Mouse (Mus musculus) megakaryocyte, embryonic 14.5 days (primary cell): ENCODE measurements around the gene Rnf34.

ENCODE experiments used
- FLI1 ChIP-seq: IDR thresholded peaks from 2 replicates; pipeline ENCODE4 v1.6.1; 2012; ENCODE audit warnings: low read length, inconsistent platforms, mixed read lengths
- GATA1 ChIP-seq: IDR thresholded peaks from 3 replicates; pipeline ENCODE4 v1.6.1; 2012; ENCODE audit warnings: mixed read lengths, low read length, inconsistent platforms, borderline replicate concordance

DNA sequence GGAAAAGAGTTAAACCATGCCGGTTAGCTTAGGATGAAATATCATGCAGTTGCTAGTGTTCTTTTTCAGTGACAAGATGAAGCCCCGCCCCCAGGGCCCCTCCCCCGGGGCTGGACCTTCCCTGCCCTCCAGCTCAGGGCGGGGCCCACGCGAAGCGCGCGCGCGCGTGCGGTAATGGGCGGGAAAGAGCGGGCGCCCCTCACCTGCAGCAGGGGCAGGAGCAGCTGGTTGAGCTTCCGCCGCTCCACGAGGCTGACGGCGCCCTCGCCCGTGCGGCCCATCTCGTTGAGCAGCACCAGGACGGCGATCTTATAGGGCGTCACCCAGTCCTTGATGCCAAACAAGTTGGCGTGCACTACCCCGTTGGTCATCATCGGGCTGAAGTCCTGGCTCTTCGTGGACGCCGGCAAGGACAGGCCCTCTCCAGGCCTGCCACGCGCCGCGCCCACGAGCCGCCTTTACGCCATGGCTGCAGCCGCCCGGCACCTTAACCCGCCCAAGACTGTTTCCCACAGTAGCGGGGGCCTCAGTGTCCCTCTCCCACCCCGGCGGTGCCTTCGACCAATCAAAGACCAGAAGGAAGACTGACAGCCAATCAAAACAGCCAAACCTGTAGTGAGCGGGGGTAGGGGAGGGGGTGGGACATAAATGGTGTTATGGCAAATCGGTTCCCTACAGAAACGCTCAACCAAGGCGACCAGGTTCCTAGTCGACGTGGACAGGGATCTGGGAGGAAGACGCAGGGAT is 28.9 kb upstream of the Rnf34 start, which contains the start of gene Anapc5:
- TF ChIP-seq FLI1 (no peak), GATA1 (no peak)
